Mouse (Mus musculus): ENCODE results near the gene Spata31d1a.

GRCm38 (mm10) chr13:59741697-59742096 lies 31.6 kb upstream of the Spata31d1a start:
- no peak for TF ChIP-seq POLR2A (IDR thresholded peaks at IDR 0.05; ENCODE audit: insufficient read depth, low read depth, low read length)
- TF ChIP-seq CTCF (IDR thresholded peaks at IDR 0.05; ENCODE audit: insufficient read depth, low read depth, low read length) = no peak

All from olfactory bulb, adult 2 months (tissue).